Mouse (Mus musculus): ENCODE measurements around the gene Fam83d. TPM values are rescaled to one million over a fixed set of nuclear protein-coding genes. Genes with fewer than 3 reads are reported as not detected.

Gene Fam83d
- total and polyA plus RNA-seq, 2 experiments from 2014 or later = 5.4 to 6.3 TPM

DNA sequence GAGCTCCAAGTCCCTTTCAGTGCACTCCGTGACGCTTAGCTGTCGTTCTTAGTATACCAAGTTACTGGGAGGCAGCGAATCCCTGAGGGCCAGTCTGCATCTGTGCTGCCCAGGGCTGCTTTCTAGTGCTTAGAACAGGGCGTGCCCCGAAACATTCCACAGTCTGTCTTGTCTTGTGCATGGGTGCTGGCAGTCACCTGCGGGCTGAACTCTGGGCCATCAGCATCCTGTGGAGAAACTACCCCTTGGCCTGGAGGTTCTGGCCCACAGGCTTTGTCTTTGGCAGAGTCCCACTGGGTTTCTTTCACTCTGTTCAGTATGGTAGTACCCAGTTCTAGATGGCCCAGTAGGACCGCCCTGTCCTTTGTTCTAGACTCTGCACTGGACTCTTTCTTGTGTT lies 32.9 kb downstream of the Fam83d start:
- no peaks in the 10 kb centered on the region for H3K27me3 ChIP-seq (ENCODE audit: insufficient read depth, low read length)

GRCm38 (mm10) chr2:158803575-158803974 lies 35.7 kb downstream of the Fam83d start:
- ATAC-seq (no peak), DNase-seq (no peak)
- H3K9ac ChIP-seq = no peak overlapping the region
- no peak overlapping the region for H3K27ac ChIP-seq (ENCODE audit: low read depth, low read length)
- H3K36me3 ChIP-seq (ENCODE audit: insufficient read depth) = peaks cover 22% of the 10 kb centered on the region
- no peaks in the 10 kb centered on the region for H3K4me1 ChIP-seq (ENCODE audit: insufficient read depth)
- H3K4me3 ChIP-seq (ENCODE audit: low read depth, low read length) = no peak overlapping the region
- 93% methylated on average over 8 of the region's 8 CpGs for WGBS
- no peak for TF ChIP-seq CTCF (IDR thresholded peaks at IDR 0.05; ENCODE audit: low read depth)
- no peak overlapping the region for H3K4me2 ChIP-seq (ENCODE audit: low read depth)
- no peaks in the 10 kb centered on the region for H3K9me3 ChIP-seq (ENCODE audit: low read length)
- H3K27me3 ChIP-seq (ENCODE audit: insufficient read depth, low read length) = no peaks in the 10 kb centered on the region

More for the DNA sequence above, 32.9 kb downstream of the Fam83d start:
- no peaks in the 10 kb centered on the region for H3K4me1 ChIP-seq (ENCODE audit: insufficient read depth)
- H3K4me3 ChIP-seq (ENCODE audit: low read depth, low read length) = no peak overlapping the region
- H3K4me2 ChIP-seq (ENCODE audit: low read depth) = no peak overlapping the region
- no peaks in the 10 kb centered on the region for H3K9me3 ChIP-seq (ENCODE audit: low read length)
- no peak for ATAC-seq
- peaks cover 9% of the 10 kb centered on the region for H3K36me3 ChIP-seq (ENCODE audit: insufficient read depth)
- DNase-seq = no peak
- no peak for TF ChIP-seq CTCF (IDR thresholded peaks at IDR 0.05; ENCODE audit: low read depth)
- WGBS = 97% methylated on average over 8 of the region's 8 CpGs
- no peak overlapping the region for H3K27ac ChIP-seq (ENCODE audit: low read depth, low read length)
- no peak overlapping the region for H3K9ac ChIP-seq

DNA sequence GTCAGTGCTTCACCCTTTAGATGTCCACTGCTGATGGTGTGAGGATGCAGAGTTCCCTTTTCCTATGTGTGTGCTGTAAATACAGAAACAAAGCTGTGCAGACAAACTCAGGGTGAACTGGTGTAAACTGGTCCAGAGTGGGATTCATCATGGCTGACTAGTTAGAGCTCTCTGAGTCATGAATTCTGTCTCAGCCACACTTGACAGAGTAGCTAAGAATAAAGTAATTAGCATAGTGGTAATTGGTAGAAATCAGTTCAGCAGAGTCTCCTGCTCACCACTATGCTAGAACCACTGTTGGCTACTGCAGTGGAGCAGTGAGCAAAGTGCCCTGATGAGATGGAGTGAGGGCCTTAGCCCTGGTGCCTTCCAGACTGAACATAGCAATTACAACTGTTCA lies 47.8 kb downstream of the Fam83d start:
- Histone ChIP-seq H3K4me1 (ENCODE audit: insufficient read depth) (no peaks in the 10 kb centered on the region), H3K27me3 (ENCODE audit: insufficient read depth, low read length) (no peaks in the 10 kb centered on the region), H3K9ac (no peak overlapping the region), H3K4me3 (ENCODE audit: low read depth, low read length) (no peak overlapping the region), H3K9me3 (ENCODE audit: low read length) (no peaks in the 10 kb centered on the region), H3K27ac (ENCODE audit: low read depth, low read length) (no peak overlapping the region), H3K4me2 (ENCODE audit: low read depth) (no peak overlapping the region), H3K36me3 (ENCODE audit: insufficient read depth) (peaks cover 26% of the 10 kb centered on the region)
- no peak for DNase-seq
- no peak; the same call in 1 of the 2 replicates for ATAC-seq
- no peak for TF ChIP-seq CTCF (IDR thresholded peaks at IDR 0.05; ENCODE audit: low read depth)

GRCm38 (mm10) chr2:158816239-158816638 lies 48.3 kb downstream of the Fam83d start:
- H3K9me3 ChIP-seq (ENCODE audit: low read length) = no peaks in the 10 kb centered on the region
- H3K27ac ChIP-seq (ENCODE audit: low read depth, low read length) = no peak overlapping the region
- H3K4me2 ChIP-seq (ENCODE audit: low read depth) = no peak overlapping the region
- H3K36me3 ChIP-seq (ENCODE audit: insufficient read depth) = peaks cover 30% of the 10 kb centered on the region
- no peak for ATAC-seq
- TF ChIP-seq CTCF (IDR thresholded peaks at IDR 0.05; ENCODE audit: low read depth) = no peak
- 98% methylated on average over 4 of the region's 4 CpGs for WGBS
- no peak for DNase-seq
- no peak overlapping the region for H3K4me3 ChIP-seq (ENCODE audit: low read depth, low read length)
- no peak overlapping the region for H3K9ac ChIP-seq
- no peaks in the 10 kb centered on the region for H3K4me1 ChIP-seq (ENCODE audit: insufficient read depth)
- no peaks in the 10 kb centered on the region for H3K27me3 ChIP-seq (ENCODE audit: insufficient read depth, low read length)

GRCm38 (mm10) chr2:158817708-158818107 lies 49.8 kb downstream of the Fam83d start:
- no peak for DNase-seq
- H3K4me1 ChIP-seq (ENCODE audit: insufficient read depth) = no peaks in the 10 kb centered on the region
- 91% methylated on average over 8 of the region's 8 CpGs for WGBS
- no peak for TF ChIP-seq CTCF (IDR thresholded peaks at IDR 0.05; ENCODE audit: low read depth)
- no peak for ATAC-seq
- no peak overlapping the region for H3K27ac ChIP-seq (ENCODE audit: low read depth, low read length)
- no peak overlapping the region for H3K4me3 ChIP-seq (ENCODE audit: low read depth, low read length)
- no peak overlapping the region for H3K9ac ChIP-seq
- H3K27me3 ChIP-seq (ENCODE audit: insufficient read depth, low read length) = no peaks in the 10 kb centered on the region
- H3K36me3 ChIP-seq (ENCODE audit: insufficient read depth) = peaks cover 32% of the 10 kb centered on the region
- H3K4me2 ChIP-seq (ENCODE audit: low read depth) = no peak overlapping the region
- H3K9me3 ChIP-seq (ENCODE audit: low read length) = no peaks in the 10 kb centered on the region

GRCm38 (mm10) chr2:158828124-158828523 lies 60.2 kb downstream of the Fam83d start:
- Histone ChIP-seq H3K27ac (ENCODE audit: low read depth, low read length) (no peak overlapping the region), H3K9ac (no peak overlapping the region), H3K4me3 (ENCODE audit: low read depth, low read length) (no peak overlapping the region), H3K36me3 (ENCODE audit: insufficient read depth) (peaks cover 49% of the 10 kb centered on the region), H3K4me2 (ENCODE audit: low read depth) (no peak overlapping the region), H3K9me3 (ENCODE audit: low read length) (no peaks in the 10 kb centered on the region), H3K4me1 (ENCODE audit: insufficient read depth) (peaks cover 2% of the 10 kb centered on the region; the same call in 1 of the 2 replicates), H3K27me3 (ENCODE audit: insufficient read depth, low read length) (no peaks in the 10 kb centered on the region)
- 88% methylated on average over 2 of the region's 2 CpGs for WGBS
- no peak for TF ChIP-seq CTCF (IDR thresholded peaks at IDR 0.05; ENCODE audit: low read depth)
- DNase-seq = no peak
- no peak for ATAC-seq

- ATAC-seq (no peak), DNase-seq (no peak)
- H3K4me2 ChIP-seq (ENCODE audit: low read depth) = no peak overlapping the region
- no peak overlapping the region for H3K9ac ChIP-seq
- no peak for TF ChIP-seq CTCF (IDR thresholded peaks at IDR 0.05; ENCODE audit: low read depth)
- no peak overlapping the region for H3K27ac ChIP-seq (ENCODE audit: low read depth, low read length)
- WGBS = 68% methylated on average over 6 of the region's 6 CpGs
- peaks cover 53% of the 10 kb centered on the region for H3K36me3 ChIP-seq (ENCODE audit: insufficient read depth)
- no peaks in the 10 kb centered on the region for H3K9me3 ChIP-seq (ENCODE audit: low read length)
- H3K4me1 ChIP-seq (ENCODE audit: insufficient read depth) = peaks cover 3% of the 10 kb centered on the region; the same call in 1 of the 2 replicates
- H3K4me3 ChIP-seq (ENCODE audit: low read depth, low read length) = no peak overlapping the region
- no peaks in the 10 kb centered on the region for H3K27me3 ChIP-seq (ENCODE audit: insufficient read depth, low read length)
These were observed 61.9 kb downstream of the Fam83d start for GRCm38 (mm10) chr2:158829746-158830145.

Data from forebrain, postnatal 0 days (tissue).